Mouse (Mus musculus) CD4-positive, CD25-positive, alpha-beta regulatory T cell, adult 2 months (primary cell): Measurements from ENCODE around the gene Artn.

Source experiments
- DNase-seq: peaks from one replicate; pipeline ENCODE4 v3.0.0-alpha.2; 2012; ENCODE audit warnings: low read depth, low spot score

Gene Artn

GRCm38 (mm10) chr4:117918762-117919161 lies 10.8 kb downstream of the Artn start:
- DNase-seq, result no peak

DNA sequence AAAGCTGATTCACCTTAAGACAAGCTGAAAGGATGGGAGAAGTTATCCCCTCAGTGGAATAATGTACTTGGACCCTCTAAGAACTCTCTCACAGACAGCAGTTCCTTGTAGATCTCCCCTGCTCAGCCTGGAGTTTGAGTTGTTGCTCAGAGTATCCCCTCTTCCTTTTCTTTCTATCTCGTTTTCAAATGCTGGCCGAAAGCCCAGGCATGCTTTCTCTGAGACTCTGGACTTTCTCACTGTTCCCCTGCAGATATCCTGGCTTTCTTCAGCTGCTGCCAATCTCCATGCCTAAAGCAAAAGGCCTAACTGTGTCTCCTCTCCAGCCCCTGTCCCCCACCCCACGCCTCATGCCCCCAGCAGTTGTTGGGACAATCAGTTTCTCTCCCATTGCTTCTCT lies 11.3 kb downstream of the Artn start:
- no peak for DNase-seq

DNA sequence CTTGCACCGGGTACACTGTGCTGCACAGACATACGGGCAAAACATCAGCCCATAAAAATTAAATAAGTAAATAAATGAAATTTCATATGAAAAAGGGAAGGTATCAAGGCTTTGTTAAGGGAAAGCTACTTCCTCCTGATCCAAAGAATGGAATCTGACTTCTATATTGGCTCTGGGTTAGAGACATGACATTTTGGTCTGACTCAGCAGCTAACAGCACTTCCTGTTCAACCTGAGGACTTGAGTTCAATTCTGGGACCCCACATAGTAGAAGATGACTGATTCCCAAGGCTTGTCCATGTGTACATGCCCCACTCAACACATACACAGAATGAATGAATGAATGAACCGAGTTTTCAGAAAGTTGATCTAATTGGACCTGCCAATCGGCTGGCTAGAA lies 11.7 kb downstream of the Artn start:
- DNase-seq, result no peak

DNA sequence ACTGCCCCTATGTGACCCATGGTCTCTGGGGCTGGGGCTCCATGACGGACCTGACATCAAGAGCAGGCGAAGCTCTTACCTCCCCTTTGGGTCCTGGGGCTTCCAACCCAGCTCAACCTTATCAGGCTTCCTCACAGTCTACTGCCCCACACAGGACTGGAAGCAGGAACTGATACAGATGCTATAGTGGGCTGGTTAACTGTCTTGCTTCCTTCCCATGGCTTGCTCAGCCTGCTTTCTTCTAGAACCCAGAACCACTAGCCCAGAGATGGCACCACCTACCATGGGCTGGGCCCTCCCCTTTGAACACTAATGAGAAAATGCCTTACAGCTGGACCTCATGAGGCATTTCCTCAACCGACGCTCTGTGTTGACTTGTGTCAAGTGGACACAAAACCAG lies 12.2 kb downstream of the Artn start:
- no peak for DNase-seq

DNA sequence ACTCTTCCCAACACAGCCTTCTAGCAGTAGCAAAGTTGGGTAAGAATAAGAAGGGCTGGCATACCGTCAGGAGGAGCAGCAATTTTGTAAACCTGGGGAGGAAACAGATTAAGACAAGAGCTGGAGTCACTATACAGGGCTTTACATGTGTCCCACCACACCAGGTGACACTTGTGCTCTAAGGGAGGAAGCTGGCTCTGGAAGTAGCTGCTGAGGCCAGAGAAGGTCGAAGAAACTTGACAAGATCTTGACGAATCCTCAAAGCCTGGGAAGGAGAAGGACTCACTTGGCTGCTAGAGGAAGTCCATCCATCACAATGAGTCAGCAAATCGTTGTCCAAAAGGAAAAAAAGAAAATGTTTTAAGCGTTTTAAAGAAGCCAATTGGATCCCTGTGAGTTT lies 13.2 kb downstream of the Artn start:
- DNase-seq, result no peak

- DNase-seq, result peak; percentile 27
Observed at GRCm38 (mm10) chr4:117915489-117916105, 14.0 kb downstream of the Artn start.

DNA sequence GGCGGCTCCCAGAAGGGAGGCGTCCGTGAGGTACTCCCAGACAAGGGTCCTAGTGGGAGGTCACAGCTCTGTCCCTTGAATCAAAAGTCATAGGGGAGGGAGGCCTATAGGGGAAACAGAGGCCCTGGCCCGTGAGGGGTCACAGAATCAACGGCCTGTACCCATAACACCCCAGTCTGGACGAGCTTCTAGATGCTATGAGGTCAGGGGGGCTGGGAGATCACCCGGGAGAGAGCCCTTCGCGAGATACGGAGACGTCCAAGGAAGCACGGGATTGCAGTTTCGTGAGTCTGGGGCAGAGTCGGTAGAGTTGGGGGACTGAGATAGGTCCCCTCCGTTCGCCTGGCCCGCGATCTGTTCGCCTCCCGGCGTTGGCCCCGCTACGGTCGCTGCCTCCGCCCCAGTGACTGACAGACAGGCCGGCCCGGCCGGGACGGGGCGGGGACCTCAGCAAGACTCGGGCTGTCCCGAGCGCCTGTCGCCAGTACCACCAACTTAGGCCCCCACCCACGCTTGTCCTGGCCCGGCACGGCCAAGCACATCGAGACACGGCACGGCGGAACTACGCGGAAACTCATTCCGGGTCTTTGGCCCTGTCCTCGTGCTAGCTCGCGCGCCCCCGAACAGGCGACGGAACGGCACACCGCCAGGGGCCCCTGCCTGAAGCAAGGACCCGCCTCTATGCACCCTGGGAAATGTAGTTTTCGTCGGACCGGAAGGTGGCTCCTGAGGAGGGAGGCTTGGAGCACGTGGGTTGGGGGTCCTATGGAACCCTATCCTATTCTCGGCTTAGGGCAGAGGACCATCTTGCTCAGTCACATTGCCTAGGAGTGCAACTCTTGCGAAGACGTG lies 14.7 kb downstream of the Artn start, which contains the start of gene Ipo13:
Gene Ipo13 (minus strand): TSS at position 409 of the 852 bp plus-strand sequence.
- DNase-seq, result peak; percentile 94

- DNase-seq, result no peak
Observed at GRCm38 (mm10) chr4:117914031-117914430, 15.5 kb downstream of the Artn start.

- DNase-seq, result no peak
Observed at GRCm38 (mm10) chr4:117913421-117913820, 16.1 kb downstream of the Artn start.

DNA sequence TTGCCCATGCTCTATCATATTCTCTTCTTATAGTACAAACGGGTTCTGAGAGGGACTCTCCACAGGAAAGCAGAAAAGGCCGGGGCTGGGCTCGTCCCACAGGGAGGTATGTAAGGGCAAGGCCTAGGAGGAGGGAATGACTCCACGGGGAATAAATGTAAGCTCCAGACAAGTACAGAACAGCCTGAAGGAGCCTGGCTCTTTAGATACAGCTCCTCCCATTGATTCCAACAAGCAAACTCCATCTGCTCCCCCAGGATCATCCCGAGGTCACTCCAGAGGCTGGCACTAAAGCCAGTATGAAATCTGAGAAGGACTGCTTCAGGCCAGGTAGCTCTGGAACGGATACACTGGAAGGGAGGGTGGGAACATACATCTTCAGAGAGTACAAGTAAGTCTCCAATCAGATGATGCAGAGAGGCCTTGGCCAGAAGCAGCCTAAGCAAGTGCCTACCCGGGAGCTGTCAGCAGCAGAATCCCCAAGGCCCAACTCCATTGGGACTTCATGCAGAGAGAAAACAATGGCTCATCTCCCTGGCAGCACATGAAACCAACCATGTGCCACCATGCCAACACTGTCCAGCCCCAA lies 16.8 kb downstream of the Artn start:
- DNase-seq, result no peak

DNA sequence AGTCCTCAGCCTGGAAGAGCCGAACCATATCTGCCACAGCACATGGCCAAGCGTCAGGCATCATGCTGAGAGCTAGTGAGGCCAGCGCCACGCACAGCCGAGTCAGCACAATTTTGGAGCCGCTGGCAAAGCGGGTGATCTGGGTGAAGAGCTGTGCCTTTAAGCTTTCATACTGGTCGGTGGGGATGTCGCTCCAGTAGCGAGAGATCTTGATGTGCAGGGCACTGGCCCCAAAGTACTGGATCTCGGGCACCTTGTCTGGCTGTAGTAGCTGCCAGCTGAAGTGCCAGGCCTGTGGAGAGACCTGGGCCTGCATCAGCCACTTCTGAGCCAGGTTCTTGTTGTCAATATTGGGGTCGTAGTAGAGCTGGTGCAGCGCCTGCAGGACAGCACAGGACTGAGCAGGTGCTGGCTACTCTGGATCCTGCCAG lies 17.4 kb downstream of the Artn start:
- DNase-seq, result no peak

DNA sequence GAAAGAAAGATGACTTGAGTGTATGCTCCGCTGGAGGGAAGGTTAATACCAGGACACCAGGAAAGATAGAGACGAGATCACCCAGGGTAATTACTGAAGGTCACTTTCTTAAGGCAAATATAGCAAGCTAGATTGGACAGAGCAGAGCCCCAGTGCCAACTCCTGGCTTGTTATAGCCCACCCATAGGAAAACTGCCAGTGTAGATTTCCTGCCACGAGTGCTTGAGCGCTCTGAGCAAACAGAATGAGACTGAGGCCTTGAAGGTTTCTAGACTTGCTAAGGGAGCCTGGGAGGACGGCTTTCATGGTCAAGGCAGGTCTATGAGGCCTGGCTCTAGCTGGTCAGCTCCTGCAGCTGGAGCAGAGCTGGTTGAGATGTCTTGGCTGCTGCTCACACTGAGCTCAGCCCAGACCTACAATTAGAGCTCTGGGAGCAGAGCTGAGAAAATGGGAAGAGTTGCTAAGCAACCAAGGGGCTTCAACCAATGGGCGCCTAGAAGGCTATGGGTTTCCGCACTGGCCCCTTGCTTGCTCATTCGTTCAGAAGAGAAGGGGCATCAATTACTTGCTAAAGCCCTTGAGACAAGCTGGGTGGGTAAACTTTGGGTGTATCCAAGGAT lies 20.6 kb downstream of the Artn start:
- DNase-seq, result no peak

- no peak for DNase-seq
Observed at GRCm38 (mm10) chr4:117906196-117906595, 23.4 kb downstream of the Artn start.

- DNase-seq, result no peak
Observed at GRCm38 (mm10) chr4:117904761-117905160, 24.8 kb downstream of the Artn start.

DNA sequence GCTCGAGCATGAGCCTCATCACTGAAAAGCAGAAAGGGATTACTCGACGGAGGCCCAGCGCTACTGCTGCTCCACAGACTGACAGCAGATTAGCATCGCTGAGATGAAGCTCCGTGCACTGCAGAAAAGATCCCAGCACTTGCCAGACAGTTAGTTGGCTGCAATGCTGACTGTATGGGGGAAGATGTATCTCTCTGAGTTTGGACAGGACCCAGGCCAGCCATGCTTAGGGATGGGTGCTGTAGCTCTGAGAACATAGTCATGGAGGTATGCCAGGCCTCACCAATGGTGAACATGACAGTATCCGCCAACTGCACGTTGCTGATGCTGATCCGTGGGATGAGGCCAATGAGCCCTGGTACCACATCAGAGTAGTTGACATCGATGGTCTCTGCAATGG lies 25.5 kb downstream of the Artn start:
- no peak for DNase-seq

DNA sequence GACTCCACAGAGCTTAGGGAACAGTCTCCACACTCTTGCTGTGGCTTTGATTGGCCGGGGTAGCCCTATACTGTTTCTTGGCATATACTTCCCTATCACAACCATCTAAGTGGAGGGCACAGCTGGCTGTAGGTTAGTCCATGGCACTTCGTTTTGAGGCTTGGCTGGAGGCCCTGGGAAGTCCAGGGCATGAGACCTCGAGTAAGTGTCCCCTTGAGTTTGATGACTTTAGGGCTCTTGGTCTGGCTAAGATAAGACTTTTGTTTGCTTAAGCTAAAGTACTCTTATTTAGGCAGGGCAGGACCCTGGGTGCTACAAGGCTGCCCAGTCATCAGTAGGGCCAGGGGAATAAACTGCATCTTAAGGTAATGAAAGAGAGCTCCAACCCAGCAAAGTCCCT lies 31.5 kb downstream of the Artn start:
- DNase-seq, result no peak

- no peak for DNase-seq
Observed at GRCm38 (mm10) chr4:117896031-117896430, 33.5 kb downstream of the Artn start.

DNA sequence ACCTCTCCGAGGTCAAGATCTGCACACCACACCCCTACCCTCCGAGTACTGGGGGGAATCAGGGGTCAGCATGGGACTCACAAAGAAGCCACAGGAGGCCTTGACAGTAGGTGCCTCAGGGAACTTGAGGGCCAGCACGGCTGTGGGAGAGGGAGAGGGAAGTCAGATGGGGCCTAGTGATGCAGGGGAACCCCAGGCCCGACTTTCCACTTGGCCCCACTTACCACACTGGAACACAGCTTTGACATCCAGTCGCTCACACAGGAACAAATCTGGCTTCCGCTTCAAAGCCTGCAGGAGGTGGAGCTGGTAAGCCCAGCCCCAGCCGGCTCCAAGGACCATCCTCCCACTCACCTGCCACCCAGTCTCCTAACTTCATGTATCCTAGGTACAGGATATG lies 34.2 kb downstream of the Artn start:
- no peak for DNase-seq

DNA sequence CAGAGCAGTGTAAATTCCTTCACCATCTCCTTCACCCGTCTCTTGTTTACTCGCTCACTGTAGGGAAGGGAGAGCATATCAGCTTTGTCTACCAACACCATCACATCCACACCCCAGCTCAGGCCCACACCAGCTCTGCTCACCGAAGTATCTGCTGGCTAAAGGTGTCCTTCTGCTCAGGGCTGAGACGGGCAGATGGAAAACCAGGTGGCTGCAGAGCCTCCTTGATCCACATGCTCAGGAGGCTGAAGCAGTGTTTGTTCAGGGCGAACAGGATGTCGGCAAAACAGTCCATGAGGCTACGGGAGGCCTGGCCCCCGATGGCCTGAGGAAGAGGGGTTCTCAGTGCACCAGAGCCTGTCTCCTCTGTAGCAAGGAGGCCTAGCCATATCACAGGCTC lies 35.0 kb downstream of the Artn start:
- DNase-seq, result no peak

DNA sequence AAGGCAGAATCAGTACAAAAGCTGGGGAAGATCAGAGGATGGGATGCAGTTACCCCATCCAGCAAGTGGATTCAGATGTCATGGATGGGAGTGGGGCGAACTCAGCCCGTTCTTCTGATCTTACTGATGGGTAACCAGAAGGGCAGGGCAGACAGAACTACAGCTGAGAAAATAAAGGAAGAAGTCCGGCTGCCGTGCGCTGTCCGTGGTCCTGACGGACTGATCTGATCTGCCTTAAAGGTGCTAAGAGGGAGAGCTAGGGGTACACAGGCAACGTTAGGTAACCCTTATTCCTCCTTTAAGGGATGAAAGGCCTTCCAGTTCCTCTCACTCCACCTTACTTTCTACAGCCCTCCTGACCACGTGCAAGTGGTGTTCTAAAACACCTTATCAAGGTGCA lies 36.2 kb downstream of the Artn start:
- peak; percentile 70 for DNase-seq

DNA sequence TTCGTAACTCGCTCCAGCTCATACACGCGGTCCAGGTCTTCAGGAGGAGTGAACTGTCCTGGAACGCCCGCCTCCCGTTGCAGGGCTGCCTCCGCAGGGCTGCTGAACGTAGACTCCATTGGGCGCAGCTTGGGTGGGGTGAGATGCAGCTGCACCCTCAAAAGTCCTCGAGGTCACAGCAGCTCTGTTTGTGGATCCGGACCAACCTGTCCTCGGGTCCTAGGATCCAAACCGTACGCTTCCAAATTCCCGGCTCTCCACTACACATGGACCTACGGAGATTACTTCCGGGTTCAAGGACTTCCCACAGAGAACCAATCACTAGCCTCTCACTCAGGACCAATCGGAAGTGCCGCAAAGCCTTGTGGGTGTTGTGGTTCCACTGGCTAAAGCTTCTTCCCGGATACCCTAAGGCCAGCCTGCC lies 37.8 kb downstream of the Artn start, which contains the start of gene Dph2:
Gene Dph2 (minus strand): TSS at position 295 of the 424 bp plus-strand sequence.
- peak; percentile 89 for DNase-seq

DNA sequence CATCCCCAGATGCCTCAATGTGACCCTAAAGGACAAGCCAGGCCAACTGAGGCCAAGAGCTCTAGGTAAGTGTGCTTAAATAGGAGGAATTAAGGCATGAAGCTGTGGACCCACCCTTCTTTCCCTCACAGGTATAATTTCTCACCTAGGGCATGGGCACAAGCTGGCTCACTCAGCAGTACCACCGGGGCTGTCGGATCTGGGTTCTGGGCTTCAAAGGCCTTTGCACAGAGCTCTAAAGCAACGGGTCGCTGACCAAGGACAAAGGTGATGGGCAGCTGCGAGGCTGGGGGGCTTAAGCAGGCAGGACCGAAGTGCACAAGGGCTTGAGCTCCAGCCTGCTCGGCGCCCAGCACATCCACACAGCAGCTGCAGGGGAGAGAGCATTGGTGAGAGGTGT lies 38.8 kb downstream of the Artn start:
- DNase-seq, result no peak
